Mouse (Mus musculus) ES-Bruce4 (cell line): ENCODE measurements around the gene Nxph3. TPM values are rescaled to one million over a fixed set of nuclear protein-coding genes. Genes with fewer than 3 reads are reported as not detected.

ENCODE experiments used
- H3K27ac ChIP-seq: 2 replicates; pipeline ENCODE4 v1.5.1; 2012; ENCODE audit warnings: low read length, inconsistent platforms; ENCODE audit not compliant: insufficient read depth
- H3K27me3 ChIP-seq: 2 replicates; pipeline ENCODE4 v1.6.1; 2012; ENCODE audit warnings: mild to moderate bottlenecking, low read length, inconsistent platforms; ENCODE audit not compliant: control insufficient read depth, poor library complexity, insufficient read depth, severe bottlenecking
- H3K36me3 ChIP-seq: 2 replicates; pipeline ENCODE4 v1.6.1; 2012; ENCODE audit warnings: inconsistent platforms, mild to moderate bottlenecking, low read length, moderate library complexity; ENCODE audit not compliant: control insufficient read depth, poor library complexity, insufficient read depth, severe bottlenecking
- H3K4me1 ChIP-seq: one replicate; pipeline ENCODE4 v1.8.1; 2011; ENCODE audit warnings: low read length; ENCODE audit not compliant: control insufficient read depth, insufficient read depth
- H3K4me3 ChIP-seq: 2 replicates; pipeline ENCODE4 v1.5.1; 2011; ENCODE audit warnings: low read depth, mild to moderate bottlenecking, low read length
- H3K9ac ChIP-seq: 2 replicates; pipeline ENCODE4 v1.6.1; 2012; ENCODE audit warnings: low read depth, mild to moderate bottlenecking, inconsistent platforms; ENCODE audit not compliant: poor library complexity, severe bottlenecking
- H3K9me3 ChIP-seq: replicated peaks from 2 replicates; pipeline ENCODE4 v1.6.1; 2012; ENCODE audit warnings: mild to moderate bottlenecking, low read length, inconsistent platforms; ENCODE audit not compliant: control insufficient read depth, poor library complexity, insufficient read depth, severe bottlenecking
- CTCF ChIP-seq: IDR thresholded peaks from one replicate; pipeline ENCODE4 v1.8.1; 2011; ENCODE audit warnings: low read depth, low read length
- EP300 ChIP-seq: IDR thresholded peaks from 2 replicates; pipeline ENCODE4 v1.6.1; 2011; ENCODE audit warnings: low read depth, low read length; ENCODE audit not compliant: insufficient read depth
- POLR2A ChIP-seq: IDR thresholded peaks from one replicate; pipeline ENCODE4 v1.8.1; 2011; ENCODE audit warnings: low read length; ENCODE audit not compliant: insufficient read depth
- polyA plus RNA-seq: library from polyadenylated mRNA; stranded (reverse); fragments of >200 nt; gene quantifications from 2 replicates; pipeline ENCODE4 v1.2.4, GENCODE M21; 2011; ENCODE audit warnings: low read depth; ENCODE audit not compliant: missing spikeins, insufficient read depth, insufficient read length

Nxph3 gene
- polyA plus RNA-seq, 1 experiment = 0.85 TPM

- no peak overlapping the region for H3K9ac ChIP-seq
- H3K9me3 ChIP-seq = no peaks in the 10 kb centered on the region; the same call in 1 of the 2 replicates
- H3K4me1 ChIP-seq = no peaks in the 10 kb centered on the region
- H3K27ac ChIP-seq = no peak overlapping the region
- H3K27me3 ChIP-seq = no peaks in the 10 kb centered on the region
- TF ChIP-seq CTCF (no peak), POLR2A (no peak), EP300 (no peak)
- peaks cover 2% of the 10 kb centered on the region; the same call in 1 of the 2 replicates for H3K36me3 ChIP-seq
- H3K4me3 ChIP-seq = no peak overlapping the region
Measured at GRCm38 (mm10) chr11:95493950-95494349, 20.4 kb downstream of the Nxph3 start.

- H3K27ac ChIP-seq = no peak overlapping the region
- H3K4me3 ChIP-seq = no peak overlapping the region
- H3K9me3 ChIP-seq = no peaks in the 10 kb centered on the region; the same call in 1 of the 2 replicates
- H3K36me3 ChIP-seq = peaks cover 5% of the 10 kb centered on the region
- H3K4me1 ChIP-seq = no peaks in the 10 kb centered on the region
- TF ChIP-seq CTCF (no peak), EP300 (no peak), POLR2A (no peak)
- no peaks in the 10 kb centered on the region for H3K27me3 ChIP-seq
- no peak overlapping the region for H3K9ac ChIP-seq
Measured at GRCm38 (mm10) chr11:95493010-95493409, 21.4 kb downstream of the Nxph3 start.

- no peak overlapping the region for H3K9ac ChIP-seq
- no peak for TF ChIP-seq POLR2A
- no peak for TF ChIP-seq EP300
- TF ChIP-seq CTCF = no peak
- H3K27me3 ChIP-seq = no peaks in the 10 kb centered on the region
- no peak overlapping the region for H3K4me3 ChIP-seq
- peaks cover 5% of the 10 kb centered on the region for H3K36me3 ChIP-seq
- no peaks in the 10 kb centered on the region for H3K9me3 ChIP-seq
- no peak overlapping the region for H3K27ac ChIP-seq
- H3K4me1 ChIP-seq = no peaks in the 10 kb centered on the region
Measured at GRCm38 (mm10) chr11:95492256-95492655, 22.1 kb downstream of the Nxph3 start.

- TF ChIP-seq CTCF (no peak), EP300 (no peak), POLR2A (no peak)
- H3K9me3 ChIP-seq = no peaks in the 10 kb centered on the region
Measured at GRCm38 (mm10) chr11:95490104-95490503, 24.3 kb downstream of the Nxph3 start.

GRCm38 (mm10) chr11:95487237-95487636 is 27.1 kb downstream of the Nxph3 start:
- no peaks in the 10 kb centered on the region for H3K9me3 ChIP-seq
- H3K4me1 ChIP-seq = no peaks in the 10 kb centered on the region
- H3K27ac ChIP-seq = no peak overlapping the region
- no peak overlapping the region for H3K4me3 ChIP-seq
- H3K9ac ChIP-seq = no peak overlapping the region
- H3K36me3 ChIP-seq = peaks cover 4% of the 10 kb centered on the region
- TF ChIP-seq POLR2A (no peak), EP300 (no peak), CTCF (no peak)
- H3K27me3 ChIP-seq = no peaks in the 10 kb centered on the region

More at GRCm38 (mm10) chr11:95490104-95490503, 24.3 kb downstream of the Nxph3 start:
- Histone ChIP-seq H3K4me1 (no peaks in the 10 kb centered on the region), H3K36me3 (peaks cover 5% of the 10 kb centered on the region), H3K27me3 (no peaks in the 10 kb centered on the region), H3K9ac (no peak overlapping the region), H3K4me3 (no peak overlapping the region), H3K27ac (no peak overlapping the region)

- TF ChIP-seq POLR2A = no peak
- Histone ChIP-seq H3K27ac (no peak overlapping the region), H3K9me3 (no peaks in the 10 kb centered on the region), H3K4me3 (no peak overlapping the region), H3K36me3 (peaks cover 3% of the 10 kb centered on the region; the same call in 1 of the 2 replicates), H3K27me3 (no peaks in the 10 kb centered on the region), H3K4me1 (no peaks in the 10 kb centered on the region), H3K9ac (no peak overlapping the region)
Measured at GRCm38 (mm10) chr11:95485634-95486033, 28.7 kb downstream of the Nxph3 start.
